Mouse (Mus musculus) hindbrain, embryonic 11.5 days (tissue): Measurements from ENCODE around the gene Pygo2. TPM values are rescaled to one million over a fixed set of nuclear protein-coding genes. Genes with fewer than 3 reads are reported as not detected.
A peak's percentile ranks its signal among the peaks of the same experiment; 100 is the strongest.
"Not testable (repeated sequence)": the region's sequence is repeated elsewhere in the genome, so short reads cannot be mapped to it uniquely, and the experiment has no call there.

Source experiments
- ATAC-seq: fragments of 200-750 bp; cut with Nextera tagmentation; 2 replicates; pipeline ENCODE4 v1.8.0; 2017; ENCODE audit warnings: mild to moderate bottlenecking, moderate TSS enrichment, moderate library complexity; ENCODE audit not compliant: low FRiP score
- DNase-seq: peaks from one replicate; pipeline ENCODE4 v3.0.0-alpha.2; 2015; ENCODE audit warnings: low spot score
- H3K27ac ChIP-seq: fragments of 300-500 bp; sonication (generic); 2 replicates; pipeline ENCODE4 v1.5.1; 2014; ENCODE audit warnings: mild to moderate bottlenecking, low read depth, low read length
- H3K27me3 ChIP-seq: fragments of 300-500 bp; sonication (generic); 2 replicates; pipeline ENCODE4 v1.6.1; 2014; ENCODE audit warnings: mild to moderate bottlenecking, low read length, moderate library complexity, mixed read lengths; ENCODE audit not compliant: control insufficient read depth, insufficient read depth
- H3K36me3 ChIP-seq: fragments of 300-500 bp; sonication (generic); 2 replicates; pipeline ENCODE4 v1.6.1; 2014; ENCODE audit warnings: mild to moderate bottlenecking, low read length, moderate library complexity, mixed read lengths; ENCODE audit not compliant: control insufficient read depth, insufficient read depth
- H3K4me1 ChIP-seq: fragments of 300-500 bp; sonication (generic); replicated peaks from 2 replicates; pipeline ENCODE4 v1.6.1; 2014; ENCODE audit warnings: low read length, mixed read lengths; ENCODE audit not compliant: control insufficient read depth, insufficient read depth
- H3K4me2 ChIP-seq: fragments of 300-500 bp; sonication (generic); replicated peaks from 2 replicates; pipeline ENCODE4 v1.6.1; 2014; ENCODE audit warnings: mild to moderate bottlenecking, low read depth, low read length
- H3K4me3 ChIP-seq: fragments of 300-500 bp; sonication (generic); 2 replicates; pipeline ENCODE4 v1.5.1; 2014; ENCODE audit warnings: low read depth, low read length
- H3K9ac ChIP-seq: fragments of 300-500 bp; sonication (generic); 2 replicates; pipeline ENCODE4 v1.6.1; 2014; ENCODE audit warnings: low read depth, low read length
- H3K9me3 ChIP-seq: fragments of 300-500 bp; sonication (generic); 2 replicates; pipeline ENCODE4 v1.6.1; 2016; ENCODE audit warnings: low read length; ENCODE audit not compliant: control insufficient read depth
- WGBS: fragments of 180-500 bp; shearing (Covaris S2); extraction: QIAGEN DNeasy Blood & Tissue Kit; methylation state at CpG from one replicate; pipeline ENCODE4 v1.1.7; 2014; 5-methylcytosine and 5-hydroxymethylcytosine counted together
- polyA plus RNA-seq: library from polyadenylated mRNA; unstranded; fragments of >200 nt; fragmentation: Nextera tagmentation; extraction: Ambion mirVana; gene quantifications from 2 replicates; pipeline ENCODE4 v1.2.1, GENCODE M21; 2014

Pygo2 gene
- polyA plus RNA-seq, 1 experiment from 2014 or later, result 45.0 TPM

GRCm38 (mm10) chr3:89421810-89422473 lies 8.1 kb upstream of the Pygo2 start:
- DNase-seq (peak; percentile 18), ATAC-seq (no peak)
- Histone ChIP-seq H3K9ac (peak overlapping the region; percentile 58), H3K9me3 (no peaks in the 10 kb centered on the region), H3K4me3 (peak overlapping the region; percentile 41), H3K4me2 (peak overlapping the region; percentile 56), H3K4me1 (peaks cover 9% of the 10 kb centered on the region; the same call in 1 of the 2 replicates), H3K36me3 (no peaks in the 10 kb centered on the region), H3K27me3 (no peaks in the 10 kb centered on the region), H3K27ac (peak overlapping the region; percentile 65)
- WGBS, result 5% methylated on average over 21 of the region's 22 CpGs

- Histone ChIP-seq H3K9ac (no peak overlapping the region), H3K27ac (no peak overlapping the region), H3K4me3 (peak overlapping the region; percentile 41), H3K4me1 (peaks cover 9% of the 10 kb centered on the region; the same call in 1 of the 2 replicates), H3K4me2 (peak overlapping the region; percentile 56), H3K36me3 (no peaks in the 10 kb centered on the region), H3K27me3 (no peaks in the 10 kb centered on the region), H3K9me3 (no peaks in the 10 kb centered on the region)
- WGBS, result 67% methylated on average over 6 of the region's 6 CpGs
- no peak for DNase-seq
- ATAC-seq, result no peak
These were observed 7.3 kb upstream of the Pygo2 start for GRCm38 (mm10) chr3:89422556-89423205.

GRCm38 (mm10) chr3:89424416-89425140 lies 5.4 kb upstream of the Pygo2 start:
- Histone ChIP-seq H3K27ac (no peak overlapping the region), H3K9ac (no peak overlapping the region), H3K4me2 (no peak overlapping the region), H3K4me3 (no peak overlapping the region), H3K27me3 (no peaks in the 10 kb centered on the region), H3K9me3 (no peaks in the 10 kb centered on the region), H3K36me3 (peaks cover 2% of the 10 kb centered on the region; the same call in 1 of the 2 replicates), H3K4me1 (peaks cover 7% of the 10 kb centered on the region; the same call in 1 of the 2 replicates)
- 90% methylated on average over 5 of the region's 5 CpGs for WGBS
- DNase-seq (no peak), ATAC-seq (no peak)

- Histone ChIP-seq H3K36me3 (peaks cover 2% of the 10 kb centered on the region; the same call in 1 of the 2 replicates), H3K27me3 (no peaks in the 10 kb centered on the region), H3K4me3 (no peak overlapping the region), H3K9me3 (no peaks in the 10 kb centered on the region), H3K4me1 (peaks cover 4% of the 10 kb centered on the region; the same call in 1 of the 2 replicates), H3K9ac (no peak overlapping the region), H3K27ac (no peak overlapping the region), H3K4me2 (no peak overlapping the region)
- no peak for DNase-seq
- WGBS, result 86% methylated on average over 5 of the region's 5 CpGs
- no peak for ATAC-seq
These were observed 4.9 kb upstream of the Pygo2 start for GRCm38 (mm10) chr3:89425141-89425525.

- H3K4me2 ChIP-seq, result no peak overlapping the region
- ATAC-seq (no peak), DNase-seq (no peak)
- WGBS, result 83% methylated on average over 4 of the region's 4 CpGs
- H3K9ac ChIP-seq, result no peak overlapping the region
- peaks cover 4% of the 10 kb centered on the region; the same call in 1 of the 2 replicates for H3K4me1 ChIP-seq
- H3K36me3 ChIP-seq, result peaks cover 2% of the 10 kb centered on the region; the same call in 1 of the 2 replicates
- no peaks in the 10 kb centered on the region for H3K27me3 ChIP-seq
- no peaks in the 10 kb centered on the region for H3K9me3 ChIP-seq
- H3K27ac ChIP-seq, result no peak overlapping the region
- H3K4me3 ChIP-seq, result no peak overlapping the region
These were observed 4.1 kb upstream of the Pygo2 start for GRCm38 (mm10) chr3:89425876-89426275.

GRCm38 (mm10) chr3:89429021-89429420 lies 993 bp upstream of the Pygo2 start:
- H3K9me3 ChIP-seq, H3K36me3 ChIP-seq, H3K4me2 ChIP-seq, H3K4me3 ChIP-seq, H3K27me3 ChIP-seq, H3K9ac ChIP-seq, H3K4me1 ChIP-seq, H3K27ac ChIP-seq, DNase-seq, ATAC-seq: not testable (repeated sequence)
- 95% methylated on average over 6 of the region's 7 CpGs for WGBS

GRCm38 (mm10) chr3:89432606-89433005 lies 2.6 kb downstream of the Pygo2 start:
- H3K27ac ChIP-seq, result no peak overlapping the region
- no peak overlapping the region for H3K4me3 ChIP-seq
- peaks cover 10% of the 10 kb centered on the region; the same call in 1 of the 2 replicates for H3K36me3 ChIP-seq
- no peaks in the 10 kb centered on the region for H3K27me3 ChIP-seq
- no peaks in the 10 kb centered on the region for H3K9me3 ChIP-seq
- no peak overlapping the region for H3K4me2 ChIP-seq
- DNase-seq (no peak), ATAC-seq (no peak)
- peaks cover 9% of the 10 kb centered on the region for H3K4me1 ChIP-seq
- no peak overlapping the region for H3K9ac ChIP-seq
- WGBS, result 97% methylated on average over 8 of the region's 8 CpGs

GRCm38 (mm10) chr3:89434532-89434931 lies 4.5 kb downstream of the Pygo2 start:
- ATAC-seq (no peak), DNase-seq (no peak)
- 84% methylated on average over 11 of the region's 11 CpGs for WGBS
- no peak overlapping the region for H3K27ac ChIP-seq
- H3K9ac ChIP-seq, result no peak overlapping the region
- peaks cover 9% of the 10 kb centered on the region for H3K4me1 ChIP-seq
- H3K27me3 ChIP-seq, result no peaks in the 10 kb centered on the region
- H3K9me3 ChIP-seq, result no peaks in the 10 kb centered on the region
- H3K4me2 ChIP-seq, result no peak overlapping the region
- H3K36me3 ChIP-seq, result peaks cover 7% of the 10 kb centered on the region; the same call in 1 of the 2 replicates
- H3K4me3 ChIP-seq, result no peak overlapping the region
